Mouse (Mus musculus): ENCODE data around the gene Lrmda.

DNA sequence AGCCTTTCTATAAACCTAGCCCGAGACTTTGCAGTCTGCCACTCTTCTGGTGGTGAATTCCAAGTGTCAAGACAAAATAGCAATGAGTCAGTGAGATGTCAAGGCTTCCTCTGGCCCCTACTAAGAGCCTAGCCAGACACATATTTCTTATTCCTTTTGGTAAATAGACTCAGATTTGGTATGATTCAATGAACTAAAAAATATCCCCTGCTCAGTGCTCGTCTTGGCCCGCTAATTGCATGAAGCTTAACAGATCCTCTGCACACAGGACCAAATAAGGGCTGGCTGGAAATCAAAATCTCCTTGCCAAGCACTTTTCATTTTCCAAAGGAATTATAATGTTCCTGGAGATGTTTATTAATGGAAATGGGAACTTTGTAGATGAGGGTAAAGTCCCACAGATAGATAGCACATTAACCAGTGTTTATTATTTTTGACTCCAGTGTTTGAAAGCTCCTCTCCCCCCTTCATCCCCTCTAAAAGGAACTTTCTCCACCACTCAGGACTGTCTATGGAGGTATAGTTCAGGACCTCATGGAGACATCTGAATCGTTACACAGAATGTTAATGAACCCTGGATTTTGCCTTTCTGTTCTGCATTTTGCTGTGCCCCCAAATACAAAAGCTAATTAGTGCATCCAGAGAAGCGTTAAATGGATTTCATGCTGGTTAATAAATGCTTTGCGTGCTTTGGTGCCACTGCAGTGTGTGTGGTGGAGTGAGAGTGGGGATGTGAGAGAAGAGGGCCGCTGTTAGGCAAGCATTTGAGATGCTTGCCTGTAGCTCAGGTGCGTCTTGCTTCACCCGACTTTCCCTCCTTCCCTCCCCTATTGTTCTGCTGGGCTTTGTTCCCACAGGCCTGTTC, 945.5 kb downstream of the Lrmda start:
- TF ChIP-seq CTCF (IDR thresholded peaks at IDR 0.05), result no peak
- no peak for TF ChIP-seq EP300 (IDR thresholded peaks at IDR 0.05; ENCODE audit: insufficient read depth, low read depth, low read length)
- no peak for TF ChIP-seq POLR2A (IDR thresholded peaks at IDR 0.05; ENCODE audit: insufficient read depth, low read depth, low read length)

Data from heart, adult 2 months (tissue).